Mouse (Mus musculus) cerebellum, postnatal 36 days (tissue): ENCODE data around the gene Lonp1.

ENCODE experiments used
- DNase-seq, 2 experiments: peaks; one replicate each; pipeline ENCODE4 v3.0.0; 2021 to 2022; ENCODE audit warnings: mixed read lengths in 2 of 2

The Lonp1 gene

DNA sequence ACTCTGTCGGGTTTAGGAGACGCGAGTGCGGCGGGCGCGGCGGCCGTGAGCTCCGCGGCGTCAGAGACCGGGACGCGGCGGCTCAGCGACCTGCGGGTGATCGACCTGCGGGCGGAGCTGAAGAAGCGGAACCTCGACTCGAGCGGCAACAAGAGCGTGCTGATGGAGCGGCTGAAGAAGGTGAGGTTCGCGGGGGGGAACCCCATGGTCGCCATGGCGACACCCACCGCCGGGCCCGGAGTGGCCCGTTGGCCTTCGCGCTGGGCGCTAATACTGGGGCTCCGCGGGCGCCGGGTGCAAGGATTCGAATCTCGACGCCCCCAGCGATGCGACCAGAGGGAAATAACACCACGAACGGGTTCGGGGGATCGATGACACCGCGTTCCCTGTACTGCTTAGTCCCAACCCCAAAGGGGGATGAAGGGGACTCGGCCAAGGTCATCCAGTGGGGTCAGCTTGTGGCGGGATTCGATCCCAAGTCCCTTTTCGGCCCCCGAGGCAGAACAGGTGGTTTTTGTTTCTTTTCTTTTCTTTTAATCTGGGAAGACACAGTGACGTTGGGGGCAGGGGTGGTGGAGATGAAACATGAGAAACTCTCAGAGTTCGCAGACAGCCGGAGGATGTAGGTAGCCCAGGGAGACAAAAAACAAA, 41.4 kb downstream of the Lonp1 start:
- DNase-seq = peak in 1 of 2 experiments; percentile 52

- DNase-seq = peak; percentile 99 to 100
Measured at GRCm38 (mm10) chr17:56584257-56585130, 42.2 kb downstream of the Lonp1 start, which contains the start of the genes Safb2 and Safb. Gene Safb2, minus strand, starts transcription at chr17:56584585. Gene Safb, plus strand, starts transcription at chr17:56584825.

DNA sequence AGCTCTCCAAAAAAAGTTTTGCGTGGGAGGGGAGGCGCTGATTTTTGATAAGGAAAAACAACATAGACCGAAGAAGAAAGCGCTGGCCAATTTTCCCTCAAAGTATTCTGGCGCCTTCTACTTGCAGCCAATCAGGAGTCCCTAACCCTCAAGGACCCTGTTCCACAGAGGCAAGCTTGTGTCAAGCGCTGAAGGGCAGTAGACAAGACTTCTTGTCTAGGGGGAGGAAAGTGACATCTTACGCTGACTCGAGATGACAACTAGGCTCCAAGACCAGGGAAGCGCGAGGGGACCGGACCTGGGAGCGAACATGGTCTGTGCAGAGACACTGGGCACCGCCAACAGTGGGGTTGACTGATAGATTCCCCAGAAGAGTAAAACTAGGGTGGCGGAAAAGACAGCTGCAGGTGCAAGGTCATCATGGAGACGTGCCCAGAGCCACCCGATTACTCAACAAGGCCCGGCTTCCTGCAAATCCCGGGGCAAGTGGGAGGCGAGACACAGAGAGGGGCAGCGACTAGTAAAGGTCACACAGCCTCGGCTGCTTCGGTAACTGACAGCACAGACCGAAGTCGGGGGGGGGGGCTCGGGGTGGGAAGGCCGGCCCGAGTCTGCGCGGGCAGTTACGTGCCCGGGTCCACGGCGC, 43.0 kb downstream of the Lonp1 start:
- DNase-seq = peak; percentile 48 to 49

- no peak for DNase-seq
Measured at GRCm38 (mm10) chr17:56583071-56583470, 43.6 kb downstream of the Lonp1 start.

- no peak for DNase-seq
Measured at GRCm38 (mm10) chr17:56572939-56573338, 53.7 kb downstream of the Lonp1 start.

GRCm38 (mm10) chr17:56572154-56572553, 54.5 kb downstream of the Lonp1 start:
- DNase-seq = peak in 1 of 2 experiments; percentile 28

DNA sequence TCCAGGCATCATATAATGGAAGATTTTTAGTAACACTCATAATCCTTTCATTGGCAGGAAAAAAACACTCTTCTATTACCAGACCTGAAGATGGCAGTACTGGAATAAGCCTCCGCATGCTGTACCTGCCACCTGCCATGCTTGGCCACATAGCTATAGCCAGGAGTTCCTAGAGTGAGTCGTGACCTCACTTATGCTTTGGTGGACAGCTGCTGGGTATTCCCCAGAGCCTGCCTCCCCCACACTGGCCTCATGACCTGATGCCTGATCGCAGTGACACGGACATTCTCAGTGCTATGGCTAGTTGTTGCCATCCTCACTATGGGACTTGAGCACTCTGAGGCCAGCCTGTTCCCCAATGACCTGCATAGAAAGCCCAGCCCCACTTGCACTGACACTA, 56.4 kb downstream of the Lonp1 start:
- peak in 1 of 2 experiments; percentile 24 for DNase-seq

- DNase-seq = no peak
Measured at GRCm38 (mm10) chr17:56567370-56567769, 59.3 kb downstream of the Lonp1 start.

- no peak for DNase-seq
Measured at GRCm38 (mm10) chr17:56566918-56567317, 59.8 kb downstream of the Lonp1 start.

GRCm38 (mm10) chr17:56566293-56566692, 60.4 kb downstream of the Lonp1 start:
- DNase-seq = no peak
